Mouse (Mus musculus): Measurements from ENCODE around the gene Csde1.

Gene Csde1

DNA sequence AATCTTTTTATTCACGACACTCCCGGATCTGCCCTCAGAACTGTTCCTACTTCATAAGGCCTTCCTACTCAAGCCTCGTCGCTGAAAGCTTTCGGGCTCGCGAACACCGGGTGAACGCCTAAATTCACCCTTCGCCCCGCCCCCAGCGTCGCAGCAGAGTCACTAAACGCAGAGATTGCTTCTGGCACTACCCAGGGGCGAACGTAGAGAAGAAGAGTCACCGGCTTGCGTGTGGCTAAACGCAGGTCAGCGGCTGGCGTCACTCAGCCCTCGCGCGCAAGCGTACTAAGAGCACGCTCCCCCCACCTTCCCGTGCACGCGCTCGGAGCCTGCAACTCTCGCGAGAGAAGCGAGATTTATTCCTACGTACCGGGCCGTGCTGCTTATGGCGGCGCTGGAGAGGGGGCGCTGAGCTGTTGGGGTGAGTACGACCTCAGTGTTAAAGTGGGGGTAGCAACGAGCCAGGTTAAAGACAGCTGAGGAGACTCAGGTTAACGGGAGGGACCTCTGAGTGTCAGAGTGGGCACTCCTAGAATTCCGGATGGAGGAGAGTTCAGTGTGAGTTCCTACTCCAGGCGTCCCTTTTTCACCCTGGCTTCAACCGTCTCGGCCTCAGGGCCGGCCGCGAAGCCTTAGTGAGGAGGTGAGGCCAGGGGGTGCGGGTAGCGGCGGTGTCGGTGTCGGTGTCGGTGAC lies at the start of gene Csde1:
TSS of gene Csde1 (plus strand) at position 178 of the 694 bp plus-strand sequence.
- peak; percentile 99 for DNase-seq (ENCODE audit: low read depth)

DNA sequence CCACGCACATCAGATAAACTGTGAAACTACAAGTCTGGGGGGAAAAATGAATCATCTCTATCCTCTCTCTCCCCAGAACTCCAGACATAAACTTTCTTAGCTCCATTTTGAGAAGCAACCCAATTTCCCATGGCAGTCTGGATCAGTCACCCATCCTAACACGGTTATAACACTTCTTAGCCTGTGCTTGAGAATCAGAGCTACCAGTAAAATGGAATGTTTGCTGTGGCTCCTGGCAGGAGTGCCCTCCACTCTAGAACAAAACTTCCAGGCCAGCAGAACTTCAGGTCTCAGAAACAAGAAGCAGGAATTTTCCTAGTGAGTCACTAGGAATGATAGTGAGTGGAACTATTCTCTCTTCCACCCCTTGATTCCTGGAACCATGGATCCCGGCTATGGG lies 49.7 kb upstream of the Csde1 start:
- DNase-seq (ENCODE audit: low read depth): no peak

DNA sequence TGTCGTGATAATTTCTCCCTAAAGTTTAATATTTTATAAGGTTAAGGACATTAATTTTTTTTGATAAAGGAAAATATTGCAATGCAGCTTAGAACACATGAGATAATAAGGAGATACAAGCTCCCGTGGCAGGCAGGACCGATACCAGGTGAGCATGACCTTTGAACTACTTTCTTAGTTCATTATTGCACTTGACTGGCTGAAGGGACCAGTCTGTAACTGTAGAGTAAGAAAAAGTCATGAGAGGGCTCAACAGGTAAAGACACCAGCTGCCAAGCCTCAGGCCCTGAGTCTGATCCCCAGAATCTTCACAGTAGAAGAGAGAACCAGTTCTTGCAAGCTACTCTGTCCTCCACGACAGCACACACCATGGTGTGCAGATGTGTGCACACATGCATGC lies 43.3 kb upstream of the Csde1 start:
- DNase-seq (ENCODE audit: low read depth): no peak

DNA sequence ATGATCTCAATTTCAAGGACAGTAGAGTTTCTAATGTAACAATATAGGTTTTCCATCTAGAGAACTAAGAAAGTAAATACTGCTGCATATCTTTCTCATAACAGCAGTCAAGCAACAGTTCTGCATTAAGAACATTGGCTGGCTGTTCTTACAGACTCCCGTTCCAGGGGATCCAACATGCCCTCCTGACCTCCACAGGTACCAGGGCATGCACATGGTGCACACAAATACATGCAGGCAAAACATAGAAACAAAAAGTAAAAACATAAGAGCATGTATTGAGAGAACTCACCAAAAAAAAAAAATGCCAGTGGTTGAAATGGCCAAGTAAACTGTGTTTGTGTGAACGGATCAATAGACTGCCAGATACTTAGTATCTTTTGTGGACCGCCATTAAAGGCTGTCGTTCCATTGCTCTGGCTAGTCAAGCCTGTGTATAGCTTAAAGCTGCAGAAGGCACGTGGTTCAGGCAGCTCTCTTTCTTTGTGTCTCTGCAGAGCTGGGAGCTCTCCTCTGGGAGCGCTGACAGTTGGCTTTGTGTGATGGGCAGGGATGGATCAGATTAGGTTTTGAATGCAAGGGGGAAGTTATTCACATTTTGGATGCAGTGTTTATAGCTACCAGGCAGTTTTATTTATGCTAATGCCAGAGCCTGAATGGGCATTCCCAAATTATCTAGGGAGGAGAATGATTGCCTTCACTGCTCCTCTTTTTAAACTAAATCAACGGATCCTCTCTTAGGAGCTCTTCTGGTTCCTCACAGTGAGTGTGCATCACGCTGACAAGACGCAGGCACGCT lies 40.5 kb upstream of the Csde1 start:
- DNase-seq (ENCODE audit: low read depth): no peak

DNA sequence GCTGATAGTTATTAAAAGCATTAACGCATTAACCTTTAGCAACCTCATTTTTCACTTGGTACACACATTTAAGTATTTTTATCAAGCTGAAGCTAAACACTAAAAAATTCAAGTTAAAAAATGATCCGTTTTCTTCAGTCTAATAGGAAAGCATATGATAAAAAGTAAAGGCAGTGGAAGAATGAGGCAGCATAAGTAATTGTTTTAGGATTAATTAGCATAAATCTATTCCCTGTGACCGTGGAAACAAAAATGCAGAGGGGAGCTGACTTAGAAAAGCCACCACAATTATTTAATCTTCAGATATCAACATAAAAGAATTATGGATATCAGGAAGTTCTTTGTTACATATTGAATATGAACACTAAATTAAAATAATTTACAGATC lies 39.9 kb upstream of the Csde1 start:
- no peak for DNase-seq (ENCODE audit: low read depth)

DNA sequence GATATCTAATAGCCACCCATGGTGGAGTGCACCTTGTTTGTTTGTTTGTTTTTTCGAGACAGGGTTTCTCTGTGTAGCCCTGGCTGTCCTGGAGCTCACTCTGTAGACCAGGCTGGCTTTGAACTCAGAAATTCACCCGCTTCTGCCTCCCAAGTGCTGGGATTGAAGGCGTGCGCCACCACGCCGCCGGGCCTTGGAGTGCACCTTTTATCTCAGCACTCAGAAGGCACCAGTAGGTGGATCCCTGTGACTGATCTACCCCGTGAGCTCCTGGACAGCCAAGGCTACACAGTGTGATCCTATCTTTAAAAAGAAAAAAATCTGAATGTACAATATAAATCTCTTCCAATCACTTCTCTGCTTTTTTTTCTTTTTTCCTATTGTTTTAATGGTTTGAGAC lies 29.2 kb upstream of the Csde1 start:
- no peak for DNase-seq (ENCODE audit: low read depth)

DNA sequence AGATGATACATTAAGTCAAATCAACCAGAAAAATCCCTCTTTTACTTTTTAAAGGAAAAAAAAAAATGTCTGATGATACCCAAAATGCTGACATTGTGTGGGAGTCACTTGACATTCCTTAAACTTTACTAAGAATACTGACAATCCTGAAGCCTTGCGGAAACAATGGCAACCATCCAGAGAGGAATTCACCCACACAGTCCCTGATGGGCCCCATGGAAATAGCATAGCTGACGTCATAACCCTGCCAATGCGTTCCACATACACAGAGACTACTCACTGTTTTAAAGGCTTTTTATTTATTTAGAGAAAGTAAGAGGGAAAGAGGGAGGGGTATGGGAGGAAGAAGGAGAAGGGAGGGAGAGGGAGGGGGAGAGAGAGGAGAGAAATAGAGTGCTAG lies 27.3 kb upstream of the Csde1 start:
- no peak for DNase-seq (ENCODE audit: low read depth)

DNA sequence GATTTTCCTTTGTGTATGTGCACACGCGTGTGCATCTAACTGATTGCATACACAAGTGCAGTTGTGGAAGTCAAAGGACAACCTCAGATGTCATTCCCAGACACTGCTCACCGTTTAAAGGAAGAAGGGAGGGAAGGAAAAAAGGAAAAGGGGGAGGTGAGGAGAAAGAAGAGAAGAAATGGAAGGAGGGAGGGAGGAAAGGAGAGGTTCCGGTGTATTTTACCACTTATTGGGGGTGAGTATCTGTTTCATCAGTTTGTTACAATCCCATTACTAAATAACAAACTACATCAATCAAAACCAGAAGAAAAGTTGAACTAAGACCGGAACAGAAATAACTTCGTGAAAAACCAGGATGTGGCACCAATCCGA lies 25.0 kb upstream of the Csde1 start:
- DNase-seq (ENCODE audit: low read depth): no peak

DNA sequence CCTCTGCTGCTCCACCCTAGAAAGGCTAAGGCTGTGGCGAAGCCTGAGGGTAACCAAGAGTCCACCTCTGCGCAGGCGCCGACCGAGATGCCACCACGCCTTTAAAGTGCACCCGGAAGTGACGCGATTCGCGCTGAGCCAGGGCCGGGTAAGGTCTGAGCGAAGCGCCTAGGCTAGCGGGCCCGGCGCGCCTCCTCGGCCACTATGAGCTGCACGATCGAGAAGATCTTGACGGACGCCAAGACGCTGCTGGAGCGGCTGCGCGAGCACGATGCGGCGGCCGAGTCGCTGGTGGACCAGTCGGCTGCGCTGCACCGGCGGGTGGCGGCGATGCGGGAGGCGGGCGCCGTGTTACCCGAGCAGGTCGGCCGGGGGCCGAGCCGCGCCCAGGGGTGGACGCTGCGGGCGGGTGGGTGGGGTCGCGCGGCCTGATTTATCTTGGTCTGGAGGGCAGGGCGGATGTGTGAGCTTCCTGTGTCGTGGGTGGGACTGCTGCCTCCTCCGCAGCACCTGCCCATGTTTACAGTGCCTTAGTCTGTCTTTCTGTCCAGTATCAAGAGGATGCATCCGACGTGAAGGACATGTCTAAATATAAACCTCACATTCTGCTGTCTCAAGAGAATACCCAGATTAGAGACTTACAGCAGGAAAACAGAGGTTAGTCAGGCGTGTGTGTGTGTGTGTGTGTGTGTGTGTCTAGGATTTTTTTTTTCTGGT lies 24.5 kb upstream of the Csde1 start, which contains the start of gene Sike1:
TSS of gene Sike1 (plus strand) at position 104 of the 717 bp plus-strand sequence.
- peak; percentile 96 for DNase-seq (ENCODE audit: low read depth)

DNA sequence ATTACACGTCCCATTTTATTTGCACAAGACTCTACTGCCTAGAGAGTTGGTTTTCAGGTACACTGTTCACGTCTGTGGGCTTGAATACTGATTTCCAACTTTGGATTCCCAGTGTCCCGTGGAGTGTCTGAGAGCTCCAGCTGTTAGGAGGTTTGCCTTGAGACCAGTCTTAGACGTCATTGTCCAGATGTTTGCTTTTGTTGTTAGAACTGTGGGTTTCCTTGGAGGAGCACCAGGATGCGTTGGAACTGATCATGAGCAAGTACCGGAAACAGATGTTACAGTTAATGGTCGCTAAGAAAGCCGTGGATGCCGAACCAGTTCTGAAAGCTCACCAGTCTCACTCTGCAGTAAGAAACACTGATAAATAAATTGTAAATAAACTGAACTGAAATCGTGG lies 23.2 kb upstream of the Csde1 start:
- DNase-seq (ENCODE audit: low read depth): no peak

DNA sequence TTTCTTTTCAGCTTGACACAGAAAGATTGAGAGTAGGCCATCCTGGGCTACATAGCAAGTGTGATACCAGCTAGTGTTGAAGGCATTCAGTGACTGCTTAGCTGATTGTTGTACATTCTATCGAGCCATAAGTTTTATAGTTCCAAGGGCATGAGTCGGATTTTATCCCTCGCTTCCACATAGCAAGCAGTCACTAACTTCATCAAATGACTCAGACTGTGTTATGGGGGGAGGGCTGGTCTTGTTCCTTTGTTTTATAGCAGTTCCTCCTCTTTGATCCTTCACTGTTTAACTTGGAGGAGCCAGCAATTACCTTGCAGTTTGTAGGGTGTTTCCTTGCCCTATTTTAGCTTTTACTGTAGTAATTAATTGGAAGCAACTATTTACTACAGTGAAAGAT lies 22.6 kb upstream of the Csde1 start:
- no peak for DNase-seq (ENCODE audit: low read depth)

DNA sequence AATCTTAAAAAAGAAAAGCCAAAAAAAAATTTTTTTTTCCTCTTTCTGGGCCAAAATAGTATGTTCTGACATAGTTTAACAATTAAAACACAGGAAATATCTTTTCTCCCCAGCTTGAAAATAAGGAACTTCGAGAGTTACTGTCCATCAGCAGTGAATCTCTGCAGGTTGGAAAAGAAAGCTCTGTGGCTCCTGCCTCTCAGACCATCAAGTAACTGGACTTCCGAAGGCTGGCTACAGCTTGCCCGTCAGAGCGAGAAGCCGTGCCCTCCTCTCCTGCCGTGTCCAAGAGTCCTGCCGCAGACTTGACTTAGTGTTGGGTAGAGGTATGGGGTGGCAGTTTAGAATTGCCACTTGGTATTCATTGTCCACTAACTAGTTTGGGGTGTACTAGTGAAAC lies 18.6 kb upstream of the Csde1 start:
- no peak for DNase-seq (ENCODE audit: low read depth)

DNA sequence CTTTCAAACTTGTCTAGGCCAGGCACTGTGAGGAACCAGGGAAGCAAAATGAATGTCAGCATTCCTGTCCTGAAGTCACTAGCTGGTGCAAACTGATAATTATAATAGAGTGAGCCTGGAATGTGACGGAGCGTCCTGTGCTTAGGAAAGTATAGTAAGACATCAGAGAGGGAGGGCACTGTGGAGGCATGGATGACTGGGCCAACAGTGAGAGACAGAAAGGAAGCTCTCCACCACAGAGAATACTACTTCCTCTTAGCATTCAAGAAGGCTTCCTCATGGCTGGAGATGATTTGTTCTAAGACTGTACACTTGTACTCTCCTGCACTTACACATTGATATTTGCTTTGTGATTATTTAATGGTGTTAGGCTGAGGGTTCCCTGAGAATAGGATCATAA lies 2.9 kb upstream of the Csde1 start:
- DNase-seq (ENCODE audit: low read depth): no peak

DNA sequence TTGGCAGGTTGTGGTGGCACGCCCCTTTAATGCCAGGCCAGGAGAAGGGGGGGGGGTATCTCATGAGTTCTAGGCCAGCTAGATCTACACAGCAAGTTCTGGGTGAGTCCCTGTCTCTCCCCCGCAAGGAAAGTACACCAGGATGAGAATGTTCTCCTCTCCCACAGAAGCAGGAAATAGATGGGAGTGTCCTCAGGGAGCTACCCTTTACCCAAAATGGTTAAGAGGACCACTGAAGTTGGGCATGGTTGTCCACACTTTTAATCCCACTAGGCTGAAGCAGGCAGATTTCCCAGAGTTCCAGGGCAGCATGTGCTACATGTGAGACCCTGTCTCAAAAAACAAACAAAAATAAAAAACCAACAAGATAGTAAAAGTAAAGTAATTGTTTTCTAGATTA lies 764 bp upstream of the Csde1 start:
- no peak for DNase-seq (ENCODE audit: low read depth)

DNA sequence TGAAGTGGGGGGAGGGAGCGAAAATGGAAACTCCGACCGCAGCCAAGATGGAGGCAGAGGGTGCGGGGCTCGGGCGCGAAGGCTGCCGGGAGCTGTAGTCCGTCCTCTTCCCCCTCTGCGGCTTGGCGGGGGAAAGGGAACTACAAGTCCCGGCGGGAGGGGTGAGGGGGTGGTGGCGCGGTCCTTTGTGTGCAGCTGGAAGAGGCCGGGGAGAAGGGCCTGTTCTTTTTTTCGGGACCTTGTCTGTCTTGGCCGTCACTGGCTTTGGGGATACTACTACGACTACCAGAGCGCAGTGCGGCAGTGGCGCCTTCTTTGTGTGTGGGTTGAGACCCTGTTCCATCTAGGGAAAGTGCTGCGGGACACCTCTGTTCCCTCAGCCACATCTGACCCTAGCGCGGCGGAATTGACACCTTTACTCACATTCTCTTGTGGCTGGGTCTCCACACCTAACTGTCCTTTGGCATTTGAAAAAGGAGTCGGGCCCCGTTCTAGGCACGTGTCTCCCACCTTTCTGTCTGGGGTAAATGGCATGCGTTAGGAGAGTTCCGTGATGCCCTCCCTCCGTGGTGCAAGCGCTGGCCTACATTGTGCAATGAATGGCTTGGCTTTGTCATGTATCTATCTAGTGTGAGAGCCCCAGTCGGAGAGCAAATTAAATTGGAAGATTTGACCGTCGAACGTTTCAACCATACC lies 865 bp downstream of the Csde1 start:
- peak; percentile 92 for DNase-seq (ENCODE audit: low read depth)

DNA sequence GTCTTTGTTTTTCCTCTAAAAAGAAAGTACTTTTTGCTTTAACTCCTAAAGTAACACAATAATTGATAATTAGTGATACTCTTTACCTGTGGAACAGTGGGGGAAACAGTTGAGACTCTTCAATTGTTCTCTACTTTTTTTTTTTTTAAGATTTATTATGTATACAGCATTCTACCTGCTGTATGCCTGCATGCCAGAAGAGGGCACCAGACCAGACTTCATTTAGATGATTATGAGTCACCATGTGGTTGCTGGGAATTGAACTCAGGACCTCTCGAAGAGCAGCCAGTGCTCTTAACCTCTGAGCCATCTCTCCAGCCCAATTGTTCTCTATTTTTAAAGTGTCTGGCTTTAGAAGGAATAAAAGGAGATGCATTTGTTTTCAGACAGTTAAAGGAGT lies 5.9 kb downstream of the Csde1 start:
- DNase-seq (ENCODE audit: low read depth): peak; percentile 77

DNA sequence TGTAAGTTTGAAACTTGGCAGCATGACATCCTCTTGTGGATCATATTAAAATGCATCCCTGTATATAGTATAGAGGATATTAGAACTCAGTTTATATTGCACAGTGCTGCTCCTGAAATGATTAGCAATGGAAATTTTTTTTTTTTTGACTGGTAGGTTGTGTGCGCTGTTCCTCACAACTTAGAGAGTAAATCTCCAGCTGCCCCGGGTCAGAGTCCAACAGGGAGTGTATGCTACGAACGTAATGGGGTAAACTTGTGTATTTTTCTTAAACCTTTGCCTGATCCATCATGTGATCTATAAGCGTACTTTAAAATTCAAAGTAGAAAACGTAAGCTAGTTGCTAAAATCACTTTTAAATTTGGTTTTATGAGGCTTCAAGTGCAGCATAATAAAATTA lies 20.1 kb downstream of the Csde1 start:
- DNase-seq (ENCODE audit: low read depth): no peak

DNA sequence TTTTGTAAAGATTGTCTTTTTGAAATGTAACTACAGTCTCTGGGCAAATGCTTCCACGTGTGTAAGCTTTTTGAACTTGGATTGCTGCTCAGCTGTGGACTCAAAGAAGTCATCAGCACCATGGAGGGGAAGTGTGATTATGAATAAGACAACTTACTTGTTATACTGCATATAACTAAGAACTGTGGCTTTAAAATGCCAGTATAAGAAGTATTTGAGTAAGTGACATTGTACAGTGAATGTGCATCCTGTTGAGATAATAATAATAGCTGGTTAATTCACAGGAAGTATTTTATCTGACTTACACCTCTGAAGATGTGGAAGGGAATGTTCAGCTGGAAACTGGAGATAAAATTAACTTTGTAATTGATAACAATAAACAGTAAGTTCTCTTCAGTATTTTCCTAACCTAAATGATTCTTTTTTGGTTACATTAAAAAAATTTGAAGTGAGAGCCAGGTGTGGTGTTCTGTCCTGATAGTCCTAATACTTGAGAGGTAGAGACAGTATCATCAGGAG lies 20.7 kb downstream of the Csde1 start:
- no peak for DNase-seq (ENCODE audit: low read depth)

DNA sequence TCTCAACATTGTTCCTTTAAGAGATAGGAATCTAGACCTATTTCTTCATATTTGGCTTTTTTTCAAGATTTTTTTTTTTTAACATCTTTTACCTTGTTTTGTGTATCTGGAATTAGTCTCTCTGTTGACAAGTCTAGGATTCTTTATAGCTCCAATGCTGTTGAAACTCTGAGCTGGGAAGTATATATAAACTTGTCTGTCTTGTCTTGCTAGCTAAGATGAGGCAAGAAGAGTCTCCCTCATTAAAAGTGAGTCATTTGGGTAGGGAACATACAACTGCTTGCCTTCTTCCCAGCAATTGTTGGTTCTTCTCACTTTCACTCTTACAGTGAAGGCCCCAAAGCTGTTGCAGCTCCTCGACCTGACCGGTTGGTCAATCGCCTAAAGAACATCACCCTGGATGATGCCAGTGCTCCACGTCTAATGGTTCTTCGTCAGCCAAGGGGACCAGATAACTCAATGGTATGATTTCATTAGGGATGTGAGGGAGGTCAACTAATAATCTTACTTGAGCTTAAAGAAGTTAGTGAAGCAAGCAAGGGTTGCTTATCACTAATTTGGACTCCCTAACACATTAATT lies 35.9 kb downstream of the Csde1 start:
- DNase-seq (ENCODE audit: low read depth): no peak

DNA sequence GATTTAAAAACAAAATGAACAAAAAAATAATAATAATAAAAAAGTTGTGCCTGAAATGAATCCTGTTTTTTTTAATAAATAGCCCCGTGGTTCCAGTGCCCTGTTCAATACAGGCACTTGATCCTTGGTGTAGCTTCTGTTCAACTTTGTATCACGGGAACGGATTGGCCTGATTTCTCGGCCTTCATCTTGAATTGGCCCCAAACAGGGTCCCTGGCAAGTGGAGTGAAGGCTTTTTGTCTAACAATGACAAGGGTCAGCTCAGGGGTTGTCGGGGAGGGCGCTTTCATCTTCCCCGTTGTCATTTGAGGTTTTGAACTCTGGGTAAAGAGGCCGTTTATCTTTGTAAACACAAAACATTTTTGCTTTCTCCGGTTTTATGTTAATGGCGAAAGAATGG lies 37.5 kb downstream of the Csde1 start:
- DNase-seq (ENCODE audit: low read depth): no peak

DNA sequence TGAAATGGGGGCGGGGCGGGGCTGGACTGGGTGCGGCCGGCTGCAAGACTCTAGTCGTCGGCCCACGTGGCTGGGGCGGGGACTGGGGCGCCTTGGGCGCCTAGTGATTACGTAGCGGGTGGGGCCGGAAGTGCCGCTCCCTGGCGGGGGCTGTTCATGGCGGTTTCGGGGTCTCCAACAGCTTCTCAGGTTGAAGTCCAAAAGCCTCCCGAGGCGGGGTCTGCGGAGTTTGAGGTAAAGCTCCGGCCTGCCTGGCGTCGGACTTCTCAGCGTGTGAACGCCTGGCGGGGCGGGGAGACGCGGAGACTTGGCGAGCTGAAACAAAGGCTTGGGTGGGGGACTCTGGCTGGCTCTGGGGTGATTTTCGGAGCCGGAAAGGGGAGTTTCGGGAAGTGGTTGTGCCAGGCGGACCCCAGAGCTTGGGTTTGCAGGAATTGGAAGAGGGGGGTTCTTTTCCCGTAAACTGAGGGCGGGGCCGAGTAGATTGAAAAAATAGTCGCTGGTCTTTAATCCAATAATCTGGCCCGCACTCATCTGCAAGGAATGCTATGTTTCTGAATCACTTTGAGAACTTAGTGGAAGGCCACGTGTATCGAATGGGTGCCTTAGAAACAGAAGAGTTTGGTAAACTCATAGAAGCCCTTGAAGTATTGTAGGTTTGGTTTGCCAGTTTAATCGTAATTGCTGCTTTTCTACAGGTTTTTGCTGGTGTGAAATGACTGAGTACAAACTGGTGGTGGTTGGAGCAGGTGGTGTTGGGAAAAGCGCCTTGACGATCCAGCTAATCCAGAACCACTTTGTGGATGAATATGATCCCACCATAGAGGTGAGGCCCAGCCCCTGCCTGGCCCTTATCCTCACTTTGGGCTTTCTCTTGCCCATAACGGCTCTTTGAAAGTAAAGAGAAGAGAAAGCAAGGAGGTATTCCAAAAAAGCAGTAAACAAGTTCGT lies 38.3 kb downstream of the Csde1 start, which contains the start of gene Nras:
TSS of gene Nras (plus strand) at position 79 of the 951 bp plus-strand sequence.
- DNase-seq (ENCODE audit: low read depth): peak; percentile 92

All from naive thymus-derived CD4-positive, alpha-beta T cell, adult 2 months (primary cell).